Mouse (Mus musculus) spleen, adult 12 weeks (tissue): ENCODE measurements around the gene Pgap2.
A peak's percentile ranks its signal among the peaks of the same experiment; 100 is the strongest.

Experiments
- DNase-seq: peaks from one replicate; pipeline ENCODE4 v3.0.0; 2022; ENCODE audit warnings: low spot score

Gene Pgap2

GRCm38 (mm10) chr7:102209756-102210721 is at the start of gene Pgap2, which contains the start of gene Nup98:
Gene Pgap2 (plus strand): TSS chr7:102210208.
Gene Nup98 (minus strand): TSS chr7:102210176.
- peak; percentile 93 for DNase-seq

GRCm38 (mm10) chr7:102170300-102170699 is 39.7 kb upstream of the Pgap2 start:
- DNase-seq: no peak

- DNase-seq: no peak
Observed at GRCm38 (mm10) chr7:102183849-102184248, 26.2 kb upstream of the Pgap2 start.

- DNase-seq: no peak
Observed at GRCm38 (mm10) chr7:102192356-102192755, 17.7 kb upstream of the Pgap2 start.

- DNase-seq: no peak
Observed at GRCm38 (mm10) chr7:102200576-102200975, 9.4 kb upstream of the Pgap2 start.

- DNase-seq: no peak
Observed at GRCm38 (mm10) chr7:102200996-102201785, 8.8 kb upstream of the Pgap2 start.

- no peak for DNase-seq
Observed at GRCm38 (mm10) chr7:102204296-102204857, 5.6 kb upstream of the Pgap2 start.

GRCm38 (mm10) chr7:102205646-102206045 is 4.4 kb upstream of the Pgap2 start:
- no peak for DNase-seq

GRCm38 (mm10) chr7:102208806-102209363 is 1.1 kb upstream of the Pgap2 start:
- no peak for DNase-seq

GRCm38 (mm10) chr7:102211071-102211470 is 1.1 kb downstream of the Pgap2 start:
- no peak for DNase-seq

GRCm38 (mm10) chr7:102221899-102222298 is 11.9 kb downstream of the Pgap2 start:
- no peak for DNase-seq

- DNase-seq: no peak
Observed at GRCm38 (mm10) chr7:102222336-102222735, 12.3 kb downstream of the Pgap2 start.

GRCm38 (mm10) chr7:102222830-102223556 is 13.0 kb downstream of the Pgap2 start:
- DNase-seq: peak; percentile 41

GRCm38 (mm10) chr7:102223883-102224738 is 14.1 kb downstream of the Pgap2 start:
- DNase-seq: no peak

- no peak for DNase-seq
Observed at GRCm38 (mm10) chr7:102226051-102226450, 16.0 kb downstream of the Pgap2 start.

- DNase-seq: no peak
Observed at GRCm38 (mm10) chr7:102228049-102228670, 18.2 kb downstream of the Pgap2 start.

GRCm38 (mm10) chr7:102229814-102230213 is 19.8 kb downstream of the Pgap2 start:
- no peak for DNase-seq

- DNase-seq: no peak
Observed at GRCm38 (mm10) chr7:102233059-102233458, 23.1 kb downstream of the Pgap2 start.

- DNase-seq: no peak
Observed at GRCm38 (mm10) chr7:102238686-102239286, 28.8 kb downstream of the Pgap2 start.

- no peak for DNase-seq
Observed at GRCm38 (mm10) chr7:102239591-102239990, 29.6 kb downstream of the Pgap2 start.
